Mouse (Mus musculus) megakaryocyte, embryonic 14.5 days (primary cell): ENCODE measurements around the gene Ctrc.

Experiments used
- FLI1 ChIP-seq: IDR thresholded peaks from 2 replicates; pipeline ENCODE4 v1.6.1; 2012; ENCODE audit warnings: low read length, inconsistent platforms, mixed read lengths
- GATA1 ChIP-seq: IDR thresholded peaks from 3 replicates; pipeline ENCODE4 v1.6.1; 2012; ENCODE audit warnings: mixed read lengths, low read length, inconsistent platforms, borderline replicate concordance

DNA sequence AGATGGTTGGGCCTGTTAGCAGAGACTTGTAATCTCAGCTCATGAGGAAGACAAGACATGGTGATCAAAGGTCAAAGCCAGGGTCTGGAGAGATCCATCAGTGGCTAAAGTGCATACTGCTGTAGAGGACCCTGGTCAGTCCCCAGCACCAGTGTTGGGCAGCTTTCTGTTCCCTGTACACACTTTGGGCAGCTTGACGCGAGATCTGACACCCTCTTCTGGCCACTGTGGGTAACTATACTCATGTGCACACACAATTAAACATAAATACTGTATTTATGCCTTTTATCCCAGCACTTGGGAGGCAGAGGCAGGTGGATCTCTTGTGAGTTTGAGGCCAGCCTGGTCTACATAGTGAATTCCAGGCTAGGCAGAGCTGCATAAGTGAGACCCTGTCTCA is 35.2 kb downstream of the Ctrc start:
- TF ChIP-seq GATA1, result no peak
- no peak for TF ChIP-seq FLI1
